Mouse (Mus musculus) small intestine, adult 2 months (tissue): ENCODE measurements around the gene Hspa1l.

Experiments
- CTCF ChIP-seq: fragments of 200-500 bp; IDR thresholded peaks from 2 replicates; pipeline ENCODE4 v1.5.1; 2012; ENCODE audit warnings: low read depth, mild to moderate bottlenecking, control low read depth, inconsistent platforms, low read length, moderate library complexity, mixed read lengths; ENCODE audit not compliant: insufficient replicate concordance, insufficient read length; ENCODE audit errors: extremely low read depth
- POLR2A ChIP-seq: fragments of 200-500 bp; IDR thresholded peaks from 2 replicates; pipeline ENCODE4 v1.6.1; 2012; ENCODE audit warnings: low read depth, mild to moderate bottlenecking, control low read depth, inconsistent platforms, low read length, moderate library complexity

- TF ChIP-seq CTCF (no peak), POLR2A (no peak)
These were observed 10.4 kb upstream of the Hspa1l start for GRCm38 (mm10) chr17:34962125-34962524.
